Mouse (Mus musculus): ENCODE measurements around the gene Cd248. TPM values are rescaled to one million over a fixed set of nuclear protein-coding genes. Genes with fewer than 3 reads are reported as not detected.

Cd248 gene
- polyA plus RNA-seq, 1 experiment from 2014 or later = 3.7 TPM

- Histone ChIP-seq H3K4me1 (ENCODE audit: control insufficient read depth, low read depth, low read length) (peaks cover 26% of the 10 kb centered on the region), H3K27me3 (ENCODE audit: control insufficient read depth, insufficient read depth, low read depth, low read length) (peaks cover 14% of the 10 kb centered on the region), H3K9me3 (replicated peaks; ENCODE audit: control insufficient read depth, low read length) (no peaks in the 10 kb centered on the region), H3K27ac (ENCODE audit: low read length) (no peak overlapping the region), H3K4me2 (ENCODE audit: low read depth, low read length) (no peak overlapping the region), H3K36me3 (ENCODE audit: control insufficient read depth, insufficient read depth) (no peaks in the 10 kb centered on the region; the same call in 1 of the 2 replicates), H3K9ac (ENCODE audit: low read depth, low read length) (no peak overlapping the region), H3K4me3 (ENCODE audit: low read depth, low read length) (no peak overlapping the region)
- ATAC-seq (ENCODE audit: low read depth) = peak; percentile 61
- WGBS (ENCODE audit: insufficient replicate concordance) = 0% methylated on average over 21 of the region's 21 CpGs
Observed at GRCm38 (mm10) chr19:5094243-5094632, 26.4 kb downstream of the Cd248 start.

DNA sequence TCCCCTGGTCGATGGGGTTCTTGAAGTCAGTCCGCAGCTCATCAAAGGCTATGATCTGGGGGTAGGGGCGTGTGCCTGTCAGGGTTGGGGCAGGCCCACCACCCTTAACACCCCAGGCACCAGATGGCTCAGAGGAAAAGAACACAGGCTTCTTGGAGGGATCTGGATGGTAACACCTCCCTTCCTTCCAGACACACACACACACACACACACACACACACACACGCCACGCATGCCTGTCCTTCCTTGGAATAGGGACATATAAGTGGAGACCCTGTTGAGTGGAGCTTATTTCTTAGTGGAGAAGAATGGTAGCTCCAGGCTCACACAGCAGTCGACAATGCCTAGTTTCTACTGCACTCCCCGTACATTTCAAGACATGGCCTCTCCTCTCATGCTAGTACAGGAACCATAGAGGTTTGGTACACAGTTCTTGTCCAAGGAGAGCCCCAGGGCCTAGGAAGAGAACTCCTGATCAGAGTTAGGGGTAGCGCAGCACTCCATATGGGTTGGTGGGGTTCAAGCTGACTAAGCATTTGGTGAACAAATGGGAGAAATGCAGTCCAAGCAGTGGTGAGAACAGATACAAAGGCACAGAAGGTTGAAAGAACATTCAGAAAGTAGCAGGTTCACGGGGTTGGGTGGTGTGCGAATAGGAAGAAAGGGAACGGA is 27.0 kb downstream of the Cd248 start:
- Histone ChIP-seq H3K27ac (ENCODE audit: low read length) (no peak overlapping the region), H3K9me3 (replicated peaks; ENCODE audit: control insufficient read depth, low read length) (no peaks in the 10 kb centered on the region), H3K36me3 (ENCODE audit: control insufficient read depth, insufficient read depth) (no peaks in the 10 kb centered on the region; the same call in 1 of the 2 replicates), H3K4me3 (ENCODE audit: low read depth, low read length) (no peak overlapping the region), H3K4me1 (ENCODE audit: control insufficient read depth, low read depth, low read length) (peaks cover 23% of the 10 kb centered on the region), H3K9ac (ENCODE audit: low read depth, low read length) (no peak overlapping the region), H3K4me2 (ENCODE audit: low read depth, low read length) (no peak overlapping the region), H3K27me3 (ENCODE audit: control insufficient read depth, insufficient read depth, low read depth, low read length) (peaks cover 14% of the 10 kb centered on the region)
- no peak for ATAC-seq (ENCODE audit: low read depth)
- WGBS (ENCODE audit: insufficient replicate concordance) = 42% methylated on average over 11 of the region's 11 CpGs

DNA sequence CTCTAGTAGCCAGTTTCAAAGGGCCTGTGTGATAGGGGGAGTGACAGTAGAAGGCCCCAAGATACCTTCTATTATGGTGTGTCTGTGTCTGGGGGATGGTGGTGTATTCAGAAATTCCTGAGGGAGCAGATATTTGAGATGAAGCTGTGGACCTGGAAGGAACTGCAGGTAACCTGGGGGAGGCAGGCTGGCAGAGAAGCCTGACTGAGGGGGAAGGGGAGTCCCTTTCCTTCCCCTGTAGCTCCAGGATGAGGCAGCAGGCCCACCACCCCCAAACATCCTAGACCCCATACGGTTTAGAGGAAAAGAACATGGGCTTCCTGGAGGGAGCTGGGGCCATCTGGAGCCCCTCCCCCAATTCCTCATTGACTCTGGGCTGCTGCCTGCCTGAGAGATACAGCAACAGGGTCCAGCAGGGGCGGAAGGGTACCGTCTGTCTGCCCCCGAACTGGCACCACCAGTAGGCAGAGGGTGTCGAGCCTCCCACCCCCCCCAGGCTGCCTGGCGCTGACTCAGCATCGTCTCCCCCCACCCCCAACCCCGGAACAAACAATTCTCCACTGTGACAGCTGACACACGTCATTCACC is 28.1 kb downstream of the Cd248 start:
- Histone ChIP-seq H3K36me3 (ENCODE audit: control insufficient read depth, insufficient read depth) (no peaks in the 10 kb centered on the region; the same call in 1 of the 2 replicates), H3K27ac (ENCODE audit: low read length) (no peak overlapping the region), H3K9ac (ENCODE audit: low read depth, low read length) (no peak overlapping the region), H3K4me1 (ENCODE audit: control insufficient read depth, low read depth, low read length) (peaks cover 23% of the 10 kb centered on the region), H3K27me3 (ENCODE audit: control insufficient read depth, insufficient read depth, low read depth, low read length) (peaks cover 14% of the 10 kb centered on the region), H3K4me2 (ENCODE audit: low read depth, low read length) (no peak overlapping the region), H3K9me3 (replicated peaks; ENCODE audit: control insufficient read depth, low read length) (no peaks in the 10 kb centered on the region), H3K4me3 (ENCODE audit: low read depth, low read length) (no peak overlapping the region)
- no peak for ATAC-seq (ENCODE audit: low read depth)
- WGBS (ENCODE audit: insufficient replicate concordance) = 5% methylated on average over 9 of the region's 9 CpGs

DNA sequence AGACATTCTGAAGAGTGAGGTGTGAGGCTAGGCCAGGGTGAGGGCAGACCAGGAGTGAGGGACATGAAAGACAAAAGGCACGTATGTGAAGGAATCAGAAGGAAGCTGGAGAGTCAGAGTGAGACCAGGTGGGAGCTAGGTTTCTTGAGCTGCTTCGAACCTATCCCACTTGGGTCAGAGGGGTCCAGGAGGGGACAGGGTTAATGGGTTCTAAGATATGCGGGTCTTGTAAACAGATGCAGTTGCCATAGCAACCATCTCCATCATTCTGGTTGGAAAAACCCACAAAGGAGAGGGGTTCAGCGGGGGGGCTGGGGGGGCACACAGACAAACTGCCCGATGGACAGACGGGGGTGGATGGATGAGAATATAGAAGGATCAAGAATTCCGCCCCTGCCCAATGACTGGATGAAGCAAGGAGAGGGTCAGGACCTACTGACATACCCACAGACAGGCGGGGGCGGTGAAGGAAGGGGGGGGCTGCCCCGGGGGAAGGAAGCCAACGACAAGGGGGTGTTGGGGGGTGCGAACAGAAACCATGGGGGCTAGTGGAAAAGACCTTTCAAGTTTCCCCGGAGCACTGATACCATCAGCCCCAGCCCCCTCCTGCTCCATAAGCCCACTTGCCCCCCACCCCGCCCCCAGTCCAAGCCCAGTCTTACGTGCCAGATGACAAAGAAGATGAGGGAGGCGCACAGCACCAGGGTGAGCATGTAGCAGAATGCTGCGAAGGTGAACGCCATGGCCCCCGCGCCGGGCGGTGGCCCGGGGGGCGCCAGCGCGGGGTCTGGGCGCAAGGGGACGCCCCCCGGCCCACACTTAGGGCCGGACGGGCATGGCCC is 29.9 kb downstream of the Cd248 start:
- peak overlapping the region; percentile 46 for H3K4me3 ChIP-seq (ENCODE audit: low read depth, low read length)
- 0 out of 2 replicates have a peak, but pooled peaks have one; percentile 2 for ATAC-seq (ENCODE audit: low read depth)
- H3K4me1 ChIP-seq (ENCODE audit: control insufficient read depth, low read depth, low read length) = peaks cover 23% of the 10 kb centered on the region
- H3K36me3 ChIP-seq (ENCODE audit: control insufficient read depth, insufficient read depth) = no peaks in the 10 kb centered on the region; the same call in 1 of the 2 replicates
- peaks cover 14% of the 10 kb centered on the region for H3K27me3 ChIP-seq (ENCODE audit: control insufficient read depth, insufficient read depth, low read depth, low read length)
- H3K9me3 ChIP-seq (replicated peaks; ENCODE audit: control insufficient read depth, low read length) = no peaks in the 10 kb centered on the region
- H3K9ac ChIP-seq (ENCODE audit: low read depth, low read length) = peak overlapping the region; percentile 36; the same call in 1 of the 2 replicates
- no peak overlapping the region for H3K27ac ChIP-seq (ENCODE audit: low read length)
- WGBS (ENCODE audit: insufficient replicate concordance) = 8% methylated on average over 28 of the region's 31 CpGs
- H3K4me2 ChIP-seq (ENCODE audit: low read depth, low read length) = peak overlapping the region; percentile 78

GRCm38 (mm10) chr19:5098363-5099143 is 30.7 kb downstream of the Cd248 start, which contains the start of gene Cnih2:
Gene Cnih2, minus strand, starts transcription at chr19:5098521.
- Histone ChIP-seq H3K27ac (ENCODE audit: low read length) (no peak within 1 kb of the TSS), H3K4me1 (ENCODE audit: control insufficient read depth, low read depth, low read length) (peaks cover 23% of the 10 kb centered on the region), H3K9me3 (replicated peaks; ENCODE audit: control insufficient read depth, low read length) (no peaks in the 10 kb centered on the region), H3K4me3 (ENCODE audit: low read depth, low read length) (peak within 1 kb of the TSS; percentile 46), H3K27me3 (ENCODE audit: control insufficient read depth, insufficient read depth, low read depth, low read length) (peaks cover 14% of the 10 kb centered on the region), H3K36me3 (ENCODE audit: control insufficient read depth, insufficient read depth) (no peaks in the 10 kb centered on the region; the same call in 1 of the 2 replicates), H3K9ac (ENCODE audit: low read depth, low read length) (peak within 1 kb of the TSS; percentile 36; the same call in 1 of the 2 replicates), H3K4me2 (ENCODE audit: low read depth, low read length) (peak within 1 kb of the TSS; percentile 78)
- WGBS (ENCODE audit: insufficient replicate concordance) = 9% methylated on average over 32 of the region's 48 CpGs
- peak; percentile 65 for ATAC-seq (ENCODE audit: low read depth)

DNA sequence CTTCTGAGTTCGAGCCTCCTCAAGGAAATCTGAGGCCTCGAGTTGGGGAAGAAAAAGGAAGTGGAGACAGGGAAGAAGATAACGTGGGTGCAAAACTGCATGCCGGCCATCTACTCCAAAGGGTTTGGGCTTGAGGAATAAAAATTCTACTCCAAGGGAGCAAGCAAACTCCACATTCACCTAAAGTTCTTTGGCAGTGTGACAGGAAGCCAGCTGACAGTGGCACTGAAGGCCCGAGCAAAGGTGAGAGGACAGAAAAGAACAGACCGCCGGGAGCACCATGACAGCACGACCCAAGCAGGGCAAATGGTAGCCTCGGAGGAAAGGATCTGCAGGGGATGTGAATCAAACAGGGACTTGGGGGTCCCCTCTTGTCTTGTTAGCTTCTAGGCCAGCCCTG is 38.2 kb downstream of the Cd248 start:
- Histone ChIP-seq H3K27ac (ENCODE audit: low read length) (peak overlapping the region; percentile 88), H3K4me1 (ENCODE audit: control insufficient read depth, low read depth, low read length) (peaks cover 24% of the 10 kb centered on the region), H3K4me2 (ENCODE audit: low read depth, low read length) (peak overlapping the region; percentile 88), H3K9ac (ENCODE audit: low read depth, low read length) (peak overlapping the region; percentile 88), H3K9me3 (replicated peaks; ENCODE audit: control insufficient read depth, low read length) (no peaks in the 10 kb centered on the region), H3K4me3 (ENCODE audit: low read depth, low read length) (peak overlapping the region; percentile 82), H3K27me3 (ENCODE audit: control insufficient read depth, insufficient read depth, low read depth, low read length) (no peaks in the 10 kb centered on the region), H3K36me3 (ENCODE audit: control insufficient read depth, insufficient read depth) (peaks cover 7% of the 10 kb centered on the region)
- no peak for ATAC-seq (ENCODE audit: low read depth)
- WGBS (ENCODE audit: insufficient replicate concordance) = 3% methylated on average over 9 of the region's 9 CpGs

DNA sequence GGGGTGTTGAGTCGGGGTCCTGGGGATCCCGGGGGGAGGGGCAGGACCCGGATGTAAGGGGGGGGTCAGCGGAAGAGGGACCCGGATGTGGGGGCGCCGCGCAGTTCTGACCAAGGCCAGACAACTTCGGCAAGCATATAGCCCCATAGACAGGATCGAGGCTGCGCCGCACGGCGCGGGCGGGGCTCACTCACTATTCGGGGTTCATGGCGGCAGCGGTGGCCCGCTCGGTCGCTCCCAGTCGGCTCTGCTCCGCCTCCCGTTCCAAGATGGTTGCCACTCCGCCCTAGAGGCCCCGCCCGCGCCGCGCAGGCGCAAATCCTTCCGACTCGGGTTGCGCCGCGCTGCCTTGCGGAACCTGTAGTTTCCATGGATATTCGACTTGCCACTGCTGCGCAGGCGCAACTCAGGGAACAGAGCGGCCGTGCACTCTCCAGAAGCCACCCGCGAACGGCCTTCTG is 38.9 kb downstream of the Cd248 start, which contains the start of gene Rab1b:
Gene Rab1b, minus strand, starts transcription at position 342 of the 461 bp plus-strand sequence.
- no peaks in the 10 kb centered on the region for H3K9me3 ChIP-seq (replicated peaks; ENCODE audit: control insufficient read depth, low read length)
- WGBS (ENCODE audit: insufficient replicate concordance) = under 1% methylated on average over 42 of the region's 46 CpGs
- peak within 1 kb of the TSS; percentile 88 for H3K9ac ChIP-seq (ENCODE audit: low read depth, low read length)
- no peaks in the 10 kb centered on the region for H3K27me3 ChIP-seq (ENCODE audit: control insufficient read depth, insufficient read depth, low read depth, low read length)
- H3K36me3 ChIP-seq (ENCODE audit: control insufficient read depth, insufficient read depth) = peaks cover 7% of the 10 kb centered on the region
- peak within 1 kb of the TSS; percentile 88 for H3K4me2 ChIP-seq (ENCODE audit: low read depth, low read length)
- peak within 1 kb of the TSS; percentile 82 for H3K4me3 ChIP-seq (ENCODE audit: low read depth, low read length)
- peak within 1 kb of the TSS; percentile 88 for H3K27ac ChIP-seq (ENCODE audit: low read length)
- ATAC-seq (ENCODE audit: low read depth) = peak; percentile 93
- H3K4me1 ChIP-seq (ENCODE audit: control insufficient read depth, low read depth, low read length) = peaks cover 24% of the 10 kb centered on the region

Measured in liver, embryonic 16.5 days (tissue).